Mouse (Mus musculus): Measurements from ENCODE around the gene Pdcd4. TPM values are rescaled to one million over a fixed set of nuclear protein-coding genes. Genes with fewer than 3 reads are reported as not detected.
A peak's percentile ranks its signal among the peaks of the same experiment; 100 is the strongest.

Pdcd4 gene
- polyA plus RNA-seq, 1 experiment from 2014 or later, result 61.9 TPM

- no peak overlapping the region for H3K9ac ChIP-seq (ENCODE audit: low read length)
- no peak overlapping the region for H3K4me2 ChIP-seq
- no peak for ATAC-seq (ENCODE audit: low FRiP score)
- no peak for DNase-seq (ENCODE audit: low spot score, missing footprints)
- H3K9me3 ChIP-seq (ENCODE audit: control insufficient read depth, low read length), result no peaks in the 10 kb centered on the region
- no peak overlapping the region for H3K4me3 ChIP-seq (ENCODE audit: low read depth, low read length)
- WGBS, result 84% methylated on average over 5 of the region's 5 CpGs
- peaks cover 16% of the 10 kb centered on the region for H3K4me1 ChIP-seq (ENCODE audit: control insufficient read depth, insufficient read depth, low read length)
- H3K27ac ChIP-seq (ENCODE audit: low read depth, low read length), result no peak overlapping the region
- no peaks in the 10 kb centered on the region for H3K36me3 ChIP-seq (ENCODE audit: control insufficient read depth, insufficient read depth, low read length)
- H3K27me3 ChIP-seq (ENCODE audit: control insufficient read depth, insufficient read depth, low read length), result no peaks in the 10 kb centered on the region
Measured at GRCm38 (mm10) chr19:53855781-53856180, 36.2 kb upstream of the Pdcd4 start.

- 81% methylated on average over 9 of the region's 9 CpGs for WGBS
- Histone ChIP-seq H3K27ac (ENCODE audit: low read depth, low read length) (no peak overlapping the region), H3K4me2 (no peak overlapping the region), H3K9me3 (ENCODE audit: control insufficient read depth, low read length) (no peaks in the 10 kb centered on the region), H3K4me3 (ENCODE audit: low read depth, low read length) (no peak overlapping the region), H3K36me3 (ENCODE audit: control insufficient read depth, insufficient read depth, low read length) (no peaks in the 10 kb centered on the region), H3K9ac (ENCODE audit: low read length) (no peak overlapping the region), H3K4me1 (ENCODE audit: control insufficient read depth, insufficient read depth, low read length) (peaks cover 16% of the 10 kb centered on the region), H3K27me3 (ENCODE audit: control insufficient read depth, insufficient read depth, low read length) (no peaks in the 10 kb centered on the region)
- no peak for DNase-seq (ENCODE audit: low spot score, missing footprints)
- ATAC-seq (ENCODE audit: low FRiP score), result no peak
Measured at GRCm38 (mm10) chr19:53856794-53857193, 35.2 kb upstream of the Pdcd4 start.

GRCm38 (mm10) chr19:53857962-53858361 is 34.1 kb upstream of the Pdcd4 start:
- peaks cover 7% of the 10 kb centered on the region for H3K4me1 ChIP-seq (ENCODE audit: control insufficient read depth, insufficient read depth, low read length)
- ATAC-seq (ENCODE audit: low FRiP score), result no peak

GRCm38 (mm10) chr19:53859149-53859548 is 32.9 kb upstream of the Pdcd4 start:
- H3K4me1 ChIP-seq (ENCODE audit: control insufficient read depth, insufficient read depth, low read length), result no peaks in the 10 kb centered on the region
- ATAC-seq (ENCODE audit: low FRiP score), result 0 out of 2 replicates have a peak, but pooled peaks have one; percentile 16
- H3K4me3 ChIP-seq (ENCODE audit: low read depth, low read length), result no peak overlapping the region
- H3K9me3 ChIP-seq (ENCODE audit: control insufficient read depth, low read length), result no peaks in the 10 kb centered on the region
- DNase-seq (ENCODE audit: low spot score, missing footprints), result no peak
- 38% methylated on average over 9 of the region's 9 CpGs for WGBS
- H3K27ac ChIP-seq (ENCODE audit: low read depth, low read length), result no peak overlapping the region
- H3K27me3 ChIP-seq (ENCODE audit: control insufficient read depth, insufficient read depth, low read length), result no peaks in the 10 kb centered on the region
- no peak overlapping the region for H3K9ac ChIP-seq (ENCODE audit: low read length)
- H3K36me3 ChIP-seq (ENCODE audit: control insufficient read depth, insufficient read depth, low read length), result no peaks in the 10 kb centered on the region
- no peak overlapping the region for H3K4me2 ChIP-seq

More at GRCm38 (mm10) chr19:53857962-53858361, 34.1 kb upstream of the Pdcd4 start:
- Histone ChIP-seq H3K27ac (ENCODE audit: low read depth, low read length) (no peak overlapping the region), H3K9me3 (ENCODE audit: control insufficient read depth, low read length) (no peaks in the 10 kb centered on the region), H3K4me2 (no peak overlapping the region), H3K4me3 (ENCODE audit: low read depth, low read length) (no peak overlapping the region), H3K9ac (ENCODE audit: low read length) (no peak overlapping the region), H3K36me3 (ENCODE audit: control insufficient read depth, insufficient read depth, low read length) (no peaks in the 10 kb centered on the region), H3K27me3 (ENCODE audit: control insufficient read depth, insufficient read depth, low read length) (no peaks in the 10 kb centered on the region)
- WGBS, result 90% methylated on average over 6 of the region's 6 CpGs
- DNase-seq (ENCODE audit: low spot score, missing footprints), result no peak

- no peaks in the 10 kb centered on the region for H3K36me3 ChIP-seq (ENCODE audit: control insufficient read depth, insufficient read depth, low read length)
- 41% methylated on average over 7 of the region's 7 CpGs for WGBS
- no peak overlapping the region for H3K4me2 ChIP-seq
- no peak overlapping the region for H3K27ac ChIP-seq (ENCODE audit: low read depth, low read length)
- H3K27me3 ChIP-seq (ENCODE audit: control insufficient read depth, insufficient read depth, low read length), result no peaks in the 10 kb centered on the region
- H3K9ac ChIP-seq (ENCODE audit: low read length), result no peak overlapping the region
- DNase-seq (ENCODE audit: low spot score, missing footprints) (no peak), ATAC-seq (ENCODE audit: low FRiP score) (no peak)
- H3K4me3 ChIP-seq (ENCODE audit: low read depth, low read length), result no peak overlapping the region
- no peaks in the 10 kb centered on the region for H3K4me1 ChIP-seq (ENCODE audit: control insufficient read depth, insufficient read depth, low read length)
- H3K9me3 ChIP-seq (ENCODE audit: control insufficient read depth, low read length), result no peaks in the 10 kb centered on the region
Measured at GRCm38 (mm10) chr19:53859593-53859992, 32.4 kb upstream of the Pdcd4 start.

GRCm38 (mm10) chr19:53861346-53861745 is 30.7 kb upstream of the Pdcd4 start:
- Histone ChIP-seq H3K27ac (ENCODE audit: low read depth, low read length) (no peak overlapping the region), H3K9me3 (ENCODE audit: control insufficient read depth, low read length) (no peaks in the 10 kb centered on the region), H3K9ac (ENCODE audit: low read length) (no peak overlapping the region), H3K36me3 (ENCODE audit: control insufficient read depth, insufficient read depth, low read length) (no peaks in the 10 kb centered on the region), H3K4me1 (ENCODE audit: control insufficient read depth, insufficient read depth, low read length) (no peaks in the 10 kb centered on the region), H3K4me3 (ENCODE audit: low read depth, low read length) (no peak overlapping the region), H3K4me2 (no peak overlapping the region), H3K27me3 (ENCODE audit: control insufficient read depth, insufficient read depth, low read length) (no peaks in the 10 kb centered on the region)
- DNase-seq (ENCODE audit: low spot score, missing footprints) (no peak), ATAC-seq (ENCODE audit: low FRiP score) (no peak)
- 86% methylated on average over 7 of the region's 7 CpGs for WGBS

GRCm38 (mm10) chr19:53862573-53863246 is 29.3 kb upstream of the Pdcd4 start:
- no peaks in the 10 kb centered on the region for H3K9me3 ChIP-seq (ENCODE audit: control insufficient read depth, low read length)

GRCm38 (mm10) chr19:53867238-53867637 is 24.8 kb upstream of the Pdcd4 start:
- Histone ChIP-seq H3K4me1 (ENCODE audit: control insufficient read depth, insufficient read depth, low read length) (no peaks in the 10 kb centered on the region), H3K36me3 (ENCODE audit: control insufficient read depth, insufficient read depth, low read length) (no peaks in the 10 kb centered on the region), H3K27ac (ENCODE audit: low read depth, low read length) (no peak overlapping the region), H3K27me3 (ENCODE audit: control insufficient read depth, insufficient read depth, low read length) (no peaks in the 10 kb centered on the region), H3K4me3 (ENCODE audit: low read depth, low read length) (no peak overlapping the region), H3K9me3 (ENCODE audit: control insufficient read depth, low read length) (no peaks in the 10 kb centered on the region), H3K9ac (ENCODE audit: low read length) (no peak overlapping the region), H3K4me2 (no peak overlapping the region)
- ATAC-seq (ENCODE audit: low FRiP score), result no peak
- no peak for DNase-seq (ENCODE audit: low spot score, missing footprints)

More at GRCm38 (mm10) chr19:53862573-53863246, 29.3 kb upstream of the Pdcd4 start:
- Histone ChIP-seq H3K36me3 (ENCODE audit: control insufficient read depth, insufficient read depth, low read length) (no peaks in the 10 kb centered on the region), H3K27ac (ENCODE audit: low read depth, low read length) (no peak overlapping the region), H3K4me3 (ENCODE audit: low read depth, low read length) (no peak overlapping the region), H3K9ac (ENCODE audit: low read length) (no peak overlapping the region), H3K4me2 (no peak overlapping the region), H3K4me1 (ENCODE audit: control insufficient read depth, insufficient read depth, low read length) (no peaks in the 10 kb centered on the region), H3K27me3 (ENCODE audit: control insufficient read depth, insufficient read depth, low read length) (no peaks in the 10 kb centered on the region)
- no peak for DNase-seq (ENCODE audit: low spot score, missing footprints)
- 64% methylated on average over 8 of the region's 8 CpGs for WGBS
- ATAC-seq (ENCODE audit: low FRiP score), result no peak

GRCm38 (mm10) chr19:53868125-53868524 is 23.9 kb upstream of the Pdcd4 start:
- Histone ChIP-seq H3K4me2 (no peak overlapping the region), H3K4me1 (ENCODE audit: control insufficient read depth, insufficient read depth, low read length) (no peaks in the 10 kb centered on the region), H3K36me3 (ENCODE audit: control insufficient read depth, insufficient read depth, low read length) (no peaks in the 10 kb centered on the region), H3K9ac (ENCODE audit: low read length) (no peak overlapping the region), H3K4me3 (ENCODE audit: low read depth, low read length) (no peak overlapping the region), H3K27me3 (ENCODE audit: control insufficient read depth, insufficient read depth, low read length) (no peaks in the 10 kb centered on the region), H3K9me3 (ENCODE audit: control insufficient read depth, low read length) (no peaks in the 10 kb centered on the region), H3K27ac (ENCODE audit: low read depth, low read length) (no peak overlapping the region)
- 94% methylated on average over 6 of the region's 6 CpGs for WGBS
- DNase-seq (ENCODE audit: low spot score, missing footprints) (no peak), ATAC-seq (ENCODE audit: low FRiP score) (no peak)
